Mouse (Mus musculus) liver, embryonic 15.5 days (tissue): ENCODE data around the gene Ubald1. TPM values are rescaled to one million over a fixed set of nuclear protein-coding genes. Genes with fewer than 3 reads are reported as not detected.

Experiments used
- ATAC-seq: fragments of 200-750 bp; cut with Nextera tagmentation; 2 replicates; pipeline ENCODE4 v1.8.0; 2017; ENCODE audit warnings: moderate number of reproducible peaks, mild to moderate bottlenecking, moderate library complexity; ENCODE audit not compliant: insufficient read depth
- H3K27ac ChIP-seq: fragments of 300-500 bp; sonication (generic); replicated peaks from 2 replicates; pipeline ENCODE4 v1.5.1; 2015; ENCODE audit warnings: mild to moderate bottlenecking, inconsistent platforms
- H3K27me3 ChIP-seq: fragments of 300-500 bp; sonication (generic); 2 replicates; pipeline ENCODE4 v1.6.1; 2015; ENCODE audit warnings: mild to moderate bottlenecking, inconsistent platforms
- H3K36me3 ChIP-seq: fragments of 300-500 bp; sonication (generic); replicated peaks from 2 replicates; pipeline ENCODE4 v1.6.1; 2015; ENCODE audit warnings: moderate library complexity, mild to moderate bottlenecking, inconsistent platforms
- H3K4me1 ChIP-seq: fragments of 300-500 bp; sonication (generic); replicated peaks from 2 replicates; pipeline ENCODE4 v1.6.1; 2015; ENCODE audit warnings: inconsistent platforms
- H3K4me2 ChIP-seq: fragments of 300-500 bp; sonication (generic); 2 replicates; pipeline ENCODE4 v1.6.1; 2015; ENCODE audit warnings: moderate library complexity, mild to moderate bottlenecking, inconsistent platforms
- H3K4me3 ChIP-seq: fragments of 300-500 bp; sonication (generic); replicated peaks from 2 replicates; pipeline ENCODE4 v1.5.1; 2015; ENCODE audit warnings: mild to moderate bottlenecking, inconsistent platforms
- H3K9ac ChIP-seq: fragments of 300-500 bp; sonication (generic); 2 replicates; pipeline ENCODE4 v1.6.1; 2015; ENCODE audit warnings: moderate library complexity, mild to moderate bottlenecking, inconsistent platforms
- H3K9me3 ChIP-seq: fragments of 300-500 bp; sonication (generic); replicated peaks from 2 replicates; pipeline ENCODE4 v1.6.1; 2016; ENCODE audit warnings: inconsistent platforms
- WGBS: fragments of 180-500 bp; shearing (Covaris S2); methylation state at CpG from one replicate; pipeline ENCODE4 v1.1.7; 2015; ENCODE audit warnings: mixed read lengths; ENCODE audit not compliant: insufficient replicate concordance; 5-methylcytosine and 5-hydroxymethylcytosine counted together
- polyA plus RNA-seq: library from polyadenylated mRNA; unstranded; fragments of >200 nt; fragmentation: Nextera tagmentation; extraction: Ambion mirVana; gene quantifications from 2 replicates; pipeline ENCODE4 v1.2.1, GENCODE M21; 2015

Gene Ubald1
- polyA plus RNA-seq, 1 experiment from 2014 or later = 10.6 TPM

DNA sequence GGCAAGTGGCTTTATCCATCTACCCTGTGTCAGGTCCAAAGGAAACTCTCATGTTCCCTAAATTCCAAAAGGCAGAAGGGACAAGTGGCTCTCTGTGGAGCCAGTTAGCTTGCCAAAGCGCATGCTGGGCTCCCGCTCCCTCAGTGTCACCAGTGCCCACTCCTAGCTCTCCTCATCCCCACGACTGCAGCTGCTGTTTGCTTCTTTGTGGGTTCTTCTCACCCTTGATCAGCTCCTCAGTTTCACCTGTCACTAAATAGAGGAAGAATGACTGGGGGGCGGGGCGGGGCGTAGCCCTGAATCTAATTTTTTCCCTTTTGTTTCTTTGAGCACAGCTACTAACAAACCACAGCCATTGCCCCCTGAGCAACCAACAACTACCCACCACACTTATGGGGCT is 18.8 kb upstream of the Ubald1 start:
- 66% methylated on average over 6 of the region's 6 CpGs for WGBS
- no peak for ATAC-seq
- Histone ChIP-seq H3K4me3 (no peak overlapping the region), H3K4me1 (peaks cover 61% of the 10 kb centered on the region), H3K4me2 (no peak overlapping the region), H3K27ac (no peak overlapping the region), H3K36me3 (no peaks in the 10 kb centered on the region), H3K9me3 (no peaks in the 10 kb centered on the region), H3K9ac (no peak overlapping the region), H3K27me3 (no peaks in the 10 kb centered on the region)

DNA sequence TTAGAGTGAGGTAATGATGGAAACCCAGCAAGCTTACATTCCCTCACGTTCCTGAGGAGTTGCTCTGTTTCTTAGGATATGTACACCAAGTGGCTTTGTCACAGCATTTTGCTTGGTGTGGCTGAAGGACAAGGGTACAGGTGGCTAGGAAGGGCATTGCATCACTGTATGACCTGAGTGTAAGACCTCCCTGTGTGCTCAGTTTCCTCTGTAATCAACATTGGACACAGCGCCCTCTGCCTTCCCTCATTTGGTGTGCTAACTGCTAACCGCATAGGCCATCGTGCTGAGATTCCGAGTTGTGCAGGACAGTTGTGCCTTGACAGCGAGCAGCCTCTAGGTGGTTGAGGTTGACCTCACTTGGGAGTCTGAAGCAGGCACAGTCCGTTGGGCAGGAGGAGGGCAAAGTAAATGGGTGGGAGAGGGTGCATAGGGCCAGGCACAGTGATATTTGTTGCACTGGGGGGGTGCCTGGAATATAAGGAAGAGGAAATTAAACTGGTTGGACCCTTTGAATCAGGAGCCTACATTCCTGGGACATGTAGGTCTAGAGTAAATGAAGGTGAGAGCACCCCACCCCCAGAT is 17.1 kb upstream of the Ubald1 start:
- Histone ChIP-seq H3K27ac (peak overlapping the region; percentile 76), H3K4me2 (peak overlapping the region; percentile 52; the same call in 1 of the 2 replicates), H3K27me3 (no peaks in the 10 kb centered on the region), H3K36me3 (no peaks in the 10 kb centered on the region), H3K9ac (no peak overlapping the region), H3K4me3 (no peak overlapping the region), H3K4me1 (peaks cover 58% of the 10 kb centered on the region), H3K9me3 (no peaks in the 10 kb centered on the region)
- WGBS = 50% methylated on average over 7 of the region's 7 CpGs
- ATAC-seq = peak; percentile 39; the same call in 1 of the 2 replicates

GRCm38 (mm10) chr16:4896249-4897027 is 16.3 kb upstream of the Ubald1 start:
- H3K4me3 ChIP-seq = no peak overlapping the region
- 18% methylated on average over 5 of the region's 5 CpGs for WGBS
- no peak overlapping the region for H3K9ac ChIP-seq
- no peaks in the 10 kb centered on the region for H3K27me3 ChIP-seq
- H3K4me1 ChIP-seq = peaks cover 63% of the 10 kb centered on the region
- no peaks in the 10 kb centered on the region for H3K36me3 ChIP-seq
- peak overlapping the region; percentile 52 for H3K4me2 ChIP-seq
- H3K9me3 ChIP-seq = no peaks in the 10 kb centered on the region
- peak; percentile 85 for ATAC-seq
- peak overlapping the region; percentile 76 for H3K27ac ChIP-seq

DNA sequence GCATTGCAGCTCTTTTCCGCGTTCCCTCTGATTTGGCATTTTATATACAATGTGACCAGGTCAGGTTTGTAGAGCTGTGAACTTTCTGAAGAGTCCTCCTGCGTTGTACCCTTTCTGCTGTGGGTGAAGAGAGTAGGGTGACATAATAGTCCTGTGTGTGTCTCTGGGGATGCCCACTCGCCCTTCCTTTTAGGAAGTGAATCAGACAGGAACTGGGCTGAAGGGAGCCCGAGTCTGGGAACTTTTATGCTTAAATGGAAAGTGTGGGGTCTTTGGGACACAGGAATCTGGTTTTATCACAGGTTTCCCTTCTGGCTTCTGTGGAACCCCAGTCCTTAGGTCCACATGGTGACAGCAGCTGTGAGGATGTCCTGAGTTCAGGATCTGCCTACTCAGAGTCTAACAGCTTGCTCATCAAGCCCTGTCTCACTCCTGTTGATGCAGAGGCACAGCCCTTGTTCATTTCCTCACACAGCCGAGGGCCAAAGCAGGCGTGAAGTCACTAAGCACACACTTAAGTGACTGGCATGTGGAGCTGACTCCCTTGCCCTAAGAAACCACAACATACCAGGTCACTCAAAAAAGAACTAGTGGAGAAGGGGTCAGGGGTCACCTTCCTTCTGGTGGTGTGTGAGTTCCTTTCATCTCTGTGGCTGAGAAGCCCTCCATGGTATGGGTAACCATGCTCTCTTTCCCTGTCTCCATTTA is 14.2 kb upstream of the Ubald1 start:
- H3K36me3 ChIP-seq = peaks cover 4% of the 10 kb centered on the region
- 66% methylated on average over 7 of the region's 7 CpGs for WGBS
- no peaks in the 10 kb centered on the region for H3K27me3 ChIP-seq
- no peak overlapping the region for H3K4me2 ChIP-seq
- H3K4me1 ChIP-seq = peaks cover 75% of the 10 kb centered on the region
- ATAC-seq = no peak
- no peaks in the 10 kb centered on the region for H3K9me3 ChIP-seq
- no peak overlapping the region for H3K4me3 ChIP-seq
- no peak overlapping the region for H3K9ac ChIP-seq
- no peak overlapping the region for H3K27ac ChIP-seq

- no peak for ATAC-seq
- Histone ChIP-seq H3K9ac (no peak overlapping the region), H3K4me2 (no peak overlapping the region), H3K4me3 (no peak overlapping the region), H3K27me3 (no peaks in the 10 kb centered on the region), H3K4me1 (peaks cover 77% of the 10 kb centered on the region), H3K27ac (no peak overlapping the region), H3K36me3 (peaks cover 4% of the 10 kb centered on the region), H3K9me3 (no peaks in the 10 kb centered on the region)
- WGBS = 68% methylated on average over 6 of the region's 6 CpGs
Measured at GRCm38 (mm10) chr16:4892171-4892570, 12.1 kb upstream of the Ubald1 start.

DNA sequence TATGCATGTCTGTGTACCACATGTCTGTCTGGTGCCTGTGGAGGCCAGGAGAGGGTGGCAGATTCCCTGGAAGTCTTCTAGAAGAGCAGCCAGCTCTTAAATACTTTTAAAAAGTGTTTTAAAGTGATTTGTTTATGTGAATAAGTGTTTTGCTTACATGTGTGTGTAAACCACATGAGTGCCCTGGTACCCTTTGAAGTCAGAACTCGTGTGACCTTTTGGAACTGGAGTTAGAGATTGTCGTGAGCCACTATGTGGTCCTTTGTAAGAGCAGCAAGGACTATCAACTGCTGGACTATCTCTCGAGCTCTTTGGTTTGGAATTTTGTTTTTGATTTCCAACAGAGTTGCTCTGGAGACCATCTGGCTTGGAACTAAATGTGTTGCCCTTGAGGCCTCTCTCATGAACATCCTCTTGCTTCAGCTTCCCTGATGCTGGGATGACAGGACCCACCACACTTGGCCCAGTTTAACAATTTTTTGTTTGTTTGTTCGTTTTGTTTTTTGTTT is 10.1 kb upstream of the Ubald1 start:
- H3K27me3 ChIP-seq = no peaks in the 10 kb centered on the region
- H3K4me3 ChIP-seq = no peak overlapping the region
- peaks cover 4% of the 10 kb centered on the region for H3K36me3 ChIP-seq
- 63% methylated on average over 4 of the region's 4 CpGs for WGBS
- H3K27ac ChIP-seq = no peak overlapping the region
- no peak overlapping the region for H3K4me2 ChIP-seq
- peaks cover 76% of the 10 kb centered on the region for H3K4me1 ChIP-seq
- no peak for ATAC-seq
- H3K9me3 ChIP-seq = no peaks in the 10 kb centered on the region
- no peak overlapping the region for H3K9ac ChIP-seq

GRCm38 (mm10) chr16:4886690-4887020 is 6.5 kb upstream of the Ubald1 start:
- H3K4me3 ChIP-seq = peak overlapping the region; percentile 75
- ATAC-seq = no peak; the same call in 1 of the 2 replicates
- H3K4me2 ChIP-seq = peak overlapping the region; percentile 93
- peaks cover 4% of the 10 kb centered on the region for H3K36me3 ChIP-seq
- 4% methylated on average over 8 of the region's 8 CpGs for WGBS
- peak overlapping the region; percentile 83 for H3K27ac ChIP-seq
- no peaks in the 10 kb centered on the region for H3K27me3 ChIP-seq
- peak overlapping the region; percentile 75 for H3K9ac ChIP-seq
- H3K4me1 ChIP-seq = peaks cover 62% of the 10 kb centered on the region
- no peaks in the 10 kb centered on the region for H3K9me3 ChIP-seq

- WGBS = under 1% methylated on average over 71 of the region's 74 CpGs
- peak; percentile 85 for ATAC-seq
Measured at GRCm38 (mm10) chr16:4885760-4886689, 5.9 kb upstream of the Ubald1 start, which contains the start of gene Mgrn1. Gene Mgrn1 (plus strand): TSS chr16:4886249.

DNA sequence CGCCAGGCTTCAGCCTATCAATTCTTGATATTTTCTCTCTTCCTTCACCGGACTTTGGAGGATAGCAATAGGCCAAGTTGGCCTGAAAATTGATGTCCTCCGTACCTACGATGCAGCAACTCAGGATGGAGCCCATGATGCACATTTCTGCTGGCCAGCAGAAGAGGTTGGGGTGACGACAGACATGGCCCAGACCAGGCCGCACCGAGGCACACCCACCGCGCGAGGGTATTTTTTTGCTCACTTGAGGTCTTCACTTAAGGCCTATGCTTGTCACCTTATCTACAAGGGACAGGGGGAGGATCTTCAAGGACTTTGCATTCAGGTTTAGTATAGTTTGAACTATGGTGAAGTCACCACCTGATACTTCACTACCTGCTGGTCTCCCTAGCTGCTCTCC is 4.8 kb upstream of the Ubald1 start:
- no peak for ATAC-seq
- Histone ChIP-seq H3K4me3 (no peak overlapping the region), H3K9me3 (no peaks in the 10 kb centered on the region), H3K36me3 (no peaks in the 10 kb centered on the region), H3K9ac (0 out of 2 replicates have a peak overlapping the region, but pooled peaks have one; percentile 75), H3K27me3 (no peaks in the 10 kb centered on the region), H3K4me2 (peak overlapping the region; percentile 93), H3K27ac (0 out of 2 replicates have a peak overlapping the region, but pooled peaks have one; percentile 83), H3K4me1 (peaks cover 59% of the 10 kb centered on the region)
- 84% methylated on average over 10 of the region's 10 CpGs for WGBS

More at GRCm38 (mm10) chr16:4885760-4886689, 5.9 kb upstream of the Ubald1 start, which contains the start of gene Mgrn1:
- Histone ChIP-seq H3K4me1 (peaks cover 62% of the 10 kb centered on the region), H3K4me2 (peak within 1 kb of the TSS; percentile 93), H3K27ac (peak within 1 kb of the TSS; percentile 83), H3K9me3 (no peaks in the 10 kb centered on the region), H3K27me3 (no peaks in the 10 kb centered on the region), H3K9ac (peak within 1 kb of the TSS; percentile 75), H3K36me3 (peaks cover 2% of the 10 kb centered on the region), H3K4me3 (peak within 1 kb of the TSS; percentile 75)
